Mouse (Mus musculus) testis, adult 2 months (tissue): ENCODE measurements around the gene Ugt1a10.

Experiments used
- CTCF ChIP-seq: fragments of 200-500 bp; IDR thresholded peaks from 2 replicates; pipeline ENCODE4 v1.5.1; 2012; ENCODE audit warnings: low read depth, mild to moderate bottlenecking, inconsistent platforms, low read length, moderate library complexity; ENCODE audit not compliant: control insufficient read depth, insufficient read depth, insufficient replicate concordance
- POLR2A ChIP-seq: fragments of 200-500 bp; IDR thresholded peaks from 2 replicates; pipeline ENCODE4 v1.6.1; 2012; ENCODE audit warnings: low read depth, mild to moderate bottlenecking, inconsistent platforms, low read length, moderate library complexity; ENCODE audit not compliant: control insufficient read depth

DNA sequence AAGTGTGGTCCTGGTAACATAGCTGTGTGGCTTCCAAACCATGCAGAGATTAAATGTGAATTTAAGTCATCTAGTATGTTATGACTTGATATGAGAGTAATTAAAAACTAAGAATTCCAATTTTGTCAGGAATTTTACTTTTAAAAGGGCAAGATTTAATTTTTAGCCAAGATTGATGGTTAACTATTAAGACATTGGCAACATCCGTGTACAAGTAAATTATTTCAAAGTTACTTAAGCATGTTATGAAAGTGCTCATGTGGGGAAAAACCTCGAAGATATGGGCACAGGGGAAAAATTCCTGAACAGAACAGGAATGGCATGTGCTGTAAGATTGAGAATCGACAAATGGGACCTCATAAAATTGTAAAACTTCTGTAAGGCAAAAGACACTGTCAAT lies 142.3 kb downstream of the Ugt1a10 start:
- TF ChIP-seq CTCF (no peak), POLR2A (no peak)
